Mouse (Mus musculus): ENCODE measurements at regions not wholly inside any gene's neighbourhood (a gene's known extent, or its start where the extent isn't known, plus 50 kb on each side); places are given as distances from the start of the nearest gene placed in this dataset.
A peak's percentile ranks its signal among the peaks of the same experiment; 100 is the strongest.
"Not testable (repeated sequence)": the region's sequence is repeated elsewhere in the genome, so short reads cannot be mapped to it uniquely, and the experiment has no call there.

DNA sequence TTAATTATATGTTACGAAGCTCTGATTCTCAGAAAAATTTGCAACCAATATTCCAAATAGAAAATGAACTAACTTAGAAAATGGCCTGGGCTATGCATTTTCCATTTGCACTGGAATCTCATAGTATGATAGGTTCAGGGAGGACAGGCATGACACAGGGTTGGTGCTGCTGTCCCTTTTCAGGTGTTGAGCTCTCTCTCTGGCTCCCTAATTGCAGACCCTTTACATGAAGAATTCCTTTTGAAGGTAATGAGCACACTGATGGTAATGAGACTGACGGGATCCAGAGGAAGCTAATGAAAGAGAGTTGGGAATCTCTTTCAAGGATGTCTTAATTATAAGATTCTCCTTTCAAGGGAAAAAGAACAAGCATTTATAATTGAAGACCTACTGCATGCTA is 87.6 kb downstream of the Serpinb8 start:
- DNase-seq = no peak

- no peak for DNase-seq
Observed at GRCm38 (mm10) chr1:107696858-107697257, 107.1 kb downstream of the Serpinb8 start.

- no peak for DNase-seq
Observed at GRCm38 (mm10) chr1:107706108-107706548, 116.3 kb downstream of the Serpinb8 start.

DNA sequence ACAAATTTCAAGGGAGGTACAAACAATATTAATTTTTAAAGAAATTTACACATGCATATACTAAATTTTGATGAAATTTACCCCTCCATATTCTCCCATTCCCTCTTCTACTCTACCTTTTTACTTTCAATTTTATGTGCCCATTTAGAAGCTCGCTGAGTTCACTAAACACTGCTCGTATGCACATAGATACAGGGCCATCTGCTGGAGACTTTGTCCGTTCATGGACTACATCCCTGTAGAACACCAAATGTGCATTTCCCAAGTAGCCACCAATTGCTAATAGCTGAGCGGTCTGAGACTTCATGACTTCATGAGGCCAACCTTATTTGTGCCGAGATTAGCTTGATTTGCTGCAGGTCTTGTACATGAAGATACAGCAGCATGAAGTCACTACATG is 118.8 kb downstream of the Serpinb8 start:
- DNase-seq = peak; percentile 6

DNA sequence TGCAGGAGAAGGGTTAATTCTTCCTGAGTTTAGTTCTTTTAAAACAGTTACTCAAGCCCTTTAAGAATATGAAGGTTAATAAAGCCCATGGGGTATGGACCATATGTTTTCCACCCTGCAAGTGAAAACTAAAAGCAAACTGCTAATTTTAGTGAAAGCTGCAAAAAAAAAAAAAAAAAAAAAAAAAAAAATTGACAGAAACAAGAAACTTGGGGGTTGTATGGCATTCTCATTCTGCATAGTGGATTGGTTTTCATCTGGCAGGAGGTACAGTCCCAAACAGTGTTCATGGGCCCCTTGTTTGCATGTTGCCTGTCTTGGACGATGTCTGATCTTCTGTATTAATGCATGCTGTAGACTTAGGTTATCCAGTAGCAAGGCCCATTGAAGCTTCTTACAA is 125.1 kb downstream of the Serpinb8 start:
- no peak for DNase-seq

DNA sequence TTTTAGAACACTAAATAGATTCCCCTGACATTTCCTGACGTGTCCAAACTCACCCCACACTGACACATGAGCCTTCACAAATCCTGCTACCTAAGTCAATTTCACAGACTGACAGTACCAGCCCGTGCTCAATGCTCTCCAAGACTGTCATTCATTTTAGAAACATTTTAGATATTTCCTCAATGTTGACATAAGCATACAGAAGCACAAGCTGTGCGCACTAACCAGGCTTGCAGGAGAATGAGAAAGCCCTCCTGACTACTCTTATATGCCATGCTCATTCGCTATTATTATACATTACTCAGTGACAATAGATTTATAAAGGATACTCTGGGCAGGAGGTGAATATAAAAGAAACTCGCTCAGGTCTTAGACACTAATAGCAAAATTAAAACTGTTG is 129.5 kb downstream of the Serpinb8 start:
- DNase-seq = no peak

DNA sequence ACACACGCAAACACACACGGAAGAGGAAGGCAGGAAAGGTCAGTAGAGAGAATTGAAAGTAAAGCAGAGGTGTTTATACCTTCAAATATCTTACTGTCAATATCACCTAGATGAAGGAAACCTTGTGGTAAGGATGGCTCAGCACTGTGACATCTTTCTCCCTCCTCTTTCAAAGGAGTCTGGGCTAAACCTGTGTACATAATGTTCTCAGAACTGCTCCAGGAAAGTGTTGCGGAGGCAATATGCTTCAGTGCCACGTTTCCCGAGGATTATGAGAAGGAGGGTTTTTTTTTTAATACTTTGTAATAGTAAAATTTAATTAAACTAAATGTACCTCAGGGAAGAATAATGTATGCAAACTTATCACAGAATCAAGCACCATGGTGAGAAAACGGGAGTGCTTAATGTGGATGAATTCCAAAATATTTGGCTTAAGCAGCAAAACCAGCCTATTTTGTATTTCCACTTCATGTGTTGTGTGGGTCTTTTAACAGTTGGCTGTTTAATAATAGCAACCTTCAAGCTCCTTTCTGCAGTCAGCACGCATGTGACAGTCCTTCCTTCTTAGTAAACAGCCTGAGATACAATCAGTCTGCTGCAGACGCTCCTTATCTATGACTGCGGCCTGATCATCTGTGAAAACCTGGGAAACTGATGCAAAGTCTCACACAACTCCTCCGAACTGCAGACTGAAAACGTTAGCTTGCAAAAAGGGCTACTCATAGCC is 138.5 kb downstream of the Serpinb8 start:
- DNase-seq = no peak

DNA sequence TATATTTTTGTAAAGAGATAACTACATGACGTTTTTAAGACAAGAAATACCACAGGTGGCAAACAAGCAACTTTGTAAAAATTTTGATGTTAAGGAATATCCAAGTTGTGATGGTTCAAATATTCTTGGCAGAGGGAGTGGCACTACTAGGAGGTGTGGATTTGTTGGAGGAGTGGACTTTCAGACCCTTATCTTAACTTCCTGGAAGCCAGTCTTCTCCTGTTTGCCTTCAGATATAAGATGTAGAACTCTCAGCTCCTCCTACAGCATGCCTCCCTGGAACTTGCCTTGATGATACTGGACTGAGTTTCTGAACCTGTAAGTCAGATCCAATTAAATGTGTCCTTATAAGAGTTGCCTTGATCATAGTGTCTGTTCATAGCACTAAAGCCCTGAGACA is 175.5 kb downstream of the Serpinb8 start:
- DNase-seq = no peak

DNA sequence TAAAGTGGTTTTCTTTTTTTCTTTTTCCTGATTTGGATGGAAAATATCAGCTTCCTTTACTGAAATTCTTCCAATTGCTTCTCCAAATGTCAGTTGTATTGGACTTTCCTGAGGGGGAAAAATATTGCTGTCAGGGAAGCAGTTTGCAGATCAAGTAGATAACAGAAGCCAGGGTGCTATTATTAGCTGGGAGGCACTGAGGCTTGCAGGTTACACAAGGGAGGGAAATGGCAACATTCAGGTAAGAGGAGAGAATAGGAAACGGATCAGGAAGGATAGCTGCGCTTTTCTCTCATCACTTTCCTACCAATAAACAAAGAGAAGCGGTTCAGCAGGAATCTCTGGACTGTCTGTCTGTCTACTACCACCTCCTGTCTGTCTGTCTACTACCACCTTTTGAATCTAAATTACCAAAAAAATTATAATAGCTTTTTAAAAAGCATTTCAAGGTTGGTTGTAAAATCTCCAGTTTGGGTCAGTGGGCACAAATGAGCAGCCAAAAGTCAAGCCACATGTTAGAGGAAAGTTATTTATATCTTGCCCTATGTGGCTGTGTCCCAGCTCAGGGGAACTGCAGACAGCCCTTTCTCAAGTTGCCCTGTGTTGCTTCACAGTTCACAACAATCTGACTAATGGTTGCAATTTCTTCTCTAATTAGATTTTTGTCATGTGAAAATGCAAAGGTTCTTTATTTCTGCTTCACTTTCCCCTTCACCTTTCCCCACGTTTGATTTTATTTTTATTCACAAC is 177.6 kb downstream of the Serpinb8 start:
- no peak for DNase-seq

- DNase-seq = no peak
Observed at GRCm38 (mm10) chr1:107772967-107773366, 183.2 kb downstream of the Serpinb8 start.

- no peak for DNase-seq
Observed at GRCm38 (mm10) chr1:107783079-107783478, 193.3 kb downstream of the Serpinb8 start.

DNA sequence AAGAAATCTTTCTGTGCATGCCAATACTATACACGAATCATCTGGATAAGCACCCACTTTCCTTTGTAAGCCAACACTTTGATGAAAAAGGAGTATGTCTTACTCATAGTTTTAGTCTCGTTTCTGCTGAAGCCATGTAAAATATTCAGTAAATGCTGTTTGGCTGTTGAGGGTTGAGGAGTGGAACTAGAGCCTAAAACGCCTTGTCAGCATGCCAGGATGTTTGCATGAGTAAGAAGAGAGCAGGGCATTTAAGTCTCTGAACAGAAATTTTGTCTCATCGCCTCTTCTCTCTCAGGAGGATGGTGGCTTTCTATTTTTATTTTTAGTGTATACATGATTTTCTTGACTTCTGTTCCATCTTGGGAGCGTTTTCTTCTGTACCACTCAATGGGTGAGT is 216.0 kb downstream of the Serpinb8 start:
- no peak for DNase-seq

- not testable (repeated sequence) for DNase-seq
Observed at GRCm38 (mm10) chr1:107807367-107807766, 217.6 kb downstream of the Serpinb8 start.

DNA sequence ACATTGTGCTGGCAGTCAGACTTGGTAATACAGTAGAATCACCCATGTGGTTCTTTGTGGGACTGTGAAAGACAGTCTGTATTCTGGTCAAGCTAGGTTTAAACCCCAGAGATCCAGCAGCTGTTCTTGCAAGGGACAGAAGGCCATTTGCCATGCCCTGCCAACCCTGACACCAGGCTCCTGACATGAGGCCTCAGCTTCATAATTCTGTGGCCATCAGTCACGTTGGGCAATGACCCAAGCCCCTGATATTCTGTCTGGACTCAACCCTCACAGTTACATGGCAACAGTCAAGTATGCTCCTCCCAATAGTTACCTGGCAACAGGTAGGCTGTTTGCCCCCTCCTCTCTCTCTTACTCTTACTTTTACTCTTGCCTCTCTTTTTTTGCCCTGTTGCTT is 221.3 kb downstream of the Serpinb8 start:
- no peak for DNase-seq

GRCm38 (mm10) chr1:107811859-107812258 is 222.1 kb downstream of the Serpinb8 start:
- no peak for DNase-seq

- no peak for DNase-seq
Observed at GRCm38 (mm10) chr1:107837877-107838276, 248.1 kb downstream of the Serpinb8 start.

DNA sequence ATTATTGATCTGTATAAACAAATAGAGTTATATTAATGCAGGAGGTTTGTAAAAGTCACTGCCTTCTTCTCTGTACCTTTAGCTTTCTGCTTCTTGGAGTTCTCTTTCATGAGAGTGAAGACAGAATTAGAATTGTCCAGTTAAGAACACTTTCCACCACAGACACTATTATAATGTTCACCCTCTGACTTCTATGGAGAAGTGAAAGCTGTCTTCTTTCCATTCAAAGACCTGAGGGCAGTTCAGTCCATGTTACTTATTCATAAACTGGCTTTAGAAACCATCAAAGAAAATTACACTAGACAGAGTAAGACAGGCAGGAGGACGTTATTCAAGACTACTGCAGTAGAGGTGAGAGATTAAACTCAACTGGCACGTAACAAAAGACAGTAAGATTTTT is 262.6 kb downstream of the Serpinb8 start:
- no peak for DNase-seq

GRCm38 (mm10) chr1:107853001-107853400 is 263.2 kb downstream of the Serpinb8 start:
- DNase-seq = no peak

GRCm38 (mm10) chr1:107897743-107898437 is 308.1 kb downstream of the Serpinb8 start:
- DNase-seq = no peak

DNA sequence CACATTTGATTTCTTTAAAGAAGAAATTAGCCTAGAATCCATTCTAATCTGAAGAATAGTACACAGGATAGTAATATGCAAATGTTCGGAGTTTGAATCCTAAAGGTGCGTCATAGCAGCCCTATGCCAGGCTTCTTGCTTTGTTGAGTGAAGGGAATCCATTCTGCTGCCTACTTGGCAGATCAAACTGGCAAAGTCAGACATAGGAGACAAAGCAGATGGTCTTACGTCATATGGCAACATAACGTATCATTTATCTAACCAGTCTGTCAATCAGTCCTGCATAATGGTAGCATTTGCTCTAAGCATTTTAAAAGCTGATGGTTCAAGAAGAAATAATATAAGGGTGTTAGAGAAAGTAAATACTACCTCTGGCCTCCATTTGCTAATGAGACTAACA is 309.5 kb downstream of the Serpinb8 start:
- DNase-seq = no peak

DNA sequence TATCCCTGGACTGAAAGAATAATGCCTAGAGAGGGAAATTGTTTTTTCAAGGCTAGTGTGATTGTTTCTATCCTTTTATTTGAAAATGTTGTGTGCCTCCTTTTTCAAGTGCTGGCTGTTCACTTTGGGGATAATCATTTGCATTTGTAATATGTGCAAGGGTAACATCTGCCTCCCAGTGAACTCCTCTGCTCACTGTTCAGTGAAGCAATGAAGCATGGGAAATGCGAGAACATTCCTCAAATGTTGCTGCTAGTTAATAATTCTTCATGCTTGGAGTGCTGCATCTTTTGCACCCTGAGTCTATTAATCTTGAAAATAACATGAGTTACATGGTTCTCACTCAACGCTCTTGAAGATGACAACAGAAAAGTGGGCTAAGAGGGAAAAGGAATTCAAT is 310.6 kb downstream of the Serpinb8 start:
- DNase-seq = no peak

DNA sequence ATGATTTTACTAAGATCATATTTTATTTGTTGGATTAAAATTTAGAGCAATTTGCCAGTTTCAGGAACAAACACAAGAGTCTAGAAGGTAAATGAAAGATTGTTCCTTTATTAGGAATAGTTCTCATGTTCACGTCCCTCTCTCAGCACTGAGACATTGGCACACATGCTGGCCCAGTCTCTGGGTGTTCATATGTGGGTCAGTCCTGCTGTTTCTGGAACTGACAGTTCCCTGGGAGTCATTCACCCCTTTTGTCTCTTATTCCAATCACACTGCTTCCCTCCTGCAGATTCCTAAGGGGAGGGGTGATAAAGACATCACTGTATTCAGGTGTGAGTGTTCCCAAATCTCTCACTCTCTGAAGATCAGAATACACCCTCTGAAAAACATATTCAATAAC is 311.1 kb downstream of the Serpinb8 start:
- no peak for DNase-seq

DNA sequence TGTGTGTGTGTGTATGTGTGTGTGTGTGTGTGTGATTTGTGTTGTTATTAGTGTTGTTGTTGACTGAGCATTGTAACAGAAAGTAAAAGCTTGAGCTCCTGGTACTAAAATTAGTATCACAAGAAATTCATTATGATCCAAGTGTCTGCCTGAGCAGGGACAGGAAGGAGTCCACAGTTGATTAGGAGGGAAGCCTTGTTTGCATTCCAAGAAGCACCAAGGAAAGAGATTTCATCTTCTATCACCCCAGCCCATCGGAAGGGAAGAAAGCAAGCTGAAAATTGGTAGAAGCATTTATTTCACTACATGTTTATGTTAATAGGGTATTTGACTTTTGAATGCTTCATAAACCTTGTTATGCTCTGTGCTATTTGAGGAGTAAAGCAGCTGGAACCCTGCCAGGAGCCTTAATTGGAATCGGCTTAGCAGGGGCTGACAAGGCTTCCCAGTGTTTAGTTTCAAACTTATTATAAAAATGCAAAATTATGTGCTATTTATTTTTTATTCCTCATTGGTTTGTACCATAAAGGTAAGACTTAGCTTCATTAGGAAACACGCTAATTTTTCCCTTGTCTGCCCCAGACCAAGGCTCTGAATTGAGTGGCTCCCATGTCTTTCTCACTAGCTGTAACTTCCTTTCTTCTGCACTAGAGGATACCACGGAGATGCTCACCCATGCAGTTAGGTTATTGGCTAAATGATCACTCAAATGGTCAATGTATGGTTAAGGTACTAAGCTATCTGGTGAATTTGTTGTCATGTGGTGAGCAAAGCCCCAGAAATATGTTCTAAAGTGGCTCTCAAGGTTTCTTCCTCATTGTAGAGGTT is 318.6 kb downstream of the Serpinb8 start:
- DNase-seq = peak; percentile 22
